ENCODE assay signal across 12 mouse cellular contexts in the genomic region with DNA sequence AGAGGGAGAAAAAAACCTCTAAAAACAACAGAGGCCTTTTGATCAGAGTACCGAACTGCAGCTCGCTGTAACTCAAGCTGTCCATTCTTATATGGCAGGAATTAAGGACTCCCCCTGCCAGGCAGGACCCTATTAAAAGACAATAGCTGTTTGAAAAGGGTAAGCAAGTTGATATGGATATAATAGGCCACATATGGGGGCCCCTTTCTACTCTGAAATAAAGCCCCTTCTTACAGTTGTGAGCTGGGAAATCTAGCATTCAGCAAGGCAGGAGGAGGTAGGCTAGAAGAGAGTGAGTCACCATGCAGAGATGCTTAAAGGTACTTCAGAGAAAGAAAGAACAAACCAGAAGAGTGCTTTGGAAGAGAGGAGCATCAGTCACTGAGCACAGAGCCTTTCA. TPM values are rescaled to one million over a fixed set of nuclear protein-coding genes. Genes with fewer than 3 reads are reported as not detected.
DNase-seq lines count a peak whose midpoint lies in the region; ATAC-seq and TF ChIP-seq lines count a peak whose summit lies in the region.
"Had no signal": no experiment of that assay in that cellular context is flagged by ENCODE, and none has a peak within 500 bp of the region (broad histone marks: within the 10 kb centered on the region; RNA-seq: fewer than 3 reads in every experiment).

No protein-coding gene starts in this region.

- H3K4me2 ChIP-seq in forebrain, embryonic 11.5 days (ENCODE audit: low read depth, low read length, severe bottlenecking) = no peak overlapping the region; the same call in 1 of the 2 replicates
- H3K4me2 ChIP-seq in hindbrain, postnatal 0 days (ENCODE audit: low read depth, low read length) = no peak overlapping the region
- H3K4me2 ChIP-seq: intestine, embryonic 15.5 days had no signal

- H3K4me3 ChIP-seq in forebrain, embryonic 11.5 days (ENCODE audit: low read depth, low read length) = no peak overlapping the region
- no peak overlapping the region for H3K4me3 ChIP-seq in hindbrain, postnatal 0 days (ENCODE audit: low read length)
- no peak overlapping the region for H3K4me3 ChIP-seq in olfactory bulb, adult 2 months (ENCODE audit: insufficient read depth, low read depth, low read length)
- H3K4me3 ChIP-seq: heart, embryonic 10.5 days; intestine, embryonic 15.5 days; left cerebral cortex, adult 2 months had no signal

- peak overlapping the region; percentile 62 for H3K27ac ChIP-seq in forebrain, embryonic 11.5 days (ENCODE audit: low read depth, low read length)
- peak overlapping the region; percentile 55 for H3K27ac ChIP-seq in hindbrain, postnatal 0 days
- peak overlapping the region; percentile 70; the same call in 1 of the 2 replicates for H3K27ac ChIP-seq in olfactory bulb, adult 2 months (ENCODE audit: insufficient read depth, low read depth, low read length)
- H3K27ac ChIP-seq: heart, embryonic 10.5 days; intestine, embryonic 15.5 days; left cerebral cortex, adult 2 months had no signal

- no peaks in the 10 kb centered on the region for H3K36me3 ChIP-seq in forebrain, embryonic 11.5 days (ENCODE audit: control insufficient read depth, insufficient read depth, low read length)
- no peaks in the 10 kb centered on the region for H3K36me3 ChIP-seq in hindbrain, postnatal 0 days (ENCODE audit: insufficient read depth, low read length)
- H3K36me3 ChIP-seq: heart, embryonic 10.5 days; intestine, embryonic 15.5 days had no signal

- DNase-seq in lung, postnatal 36 days = peak; percentile 20
- DNase-seq in lung, postnatal 4 days = no peak
- DNase-seq in forebrain, embryonic 11.5 days (ENCODE audit: low spot score) = peak; percentile 57
- DNase-seq in hindbrain, postnatal 0 days (ENCODE audit: low spot score) = no peak
- no peak for DNase-seq in heart, adult 18-20 months
- no peak for DNase-seq in cerebellum, adult 18-20 months
- DNase-seq: cerebellum, adult 11 months; thymus, postnatal 14 days had no signal

- peaks cover 10% of the 10 kb centered on the region for H3K4me1 ChIP-seq in forebrain, embryonic 11.5 days (replicated peaks; ENCODE audit: control insufficient read depth, insufficient read depth, low read length)
- H3K4me1 ChIP-seq in hindbrain, postnatal 0 days (ENCODE audit: insufficient read depth, low read length) = peaks cover 6% of the 10 kb centered on the region; the same call in 1 of the 2 replicates
- H3K4me1 ChIP-seq in olfactory bulb, adult 2 months (ENCODE audit: control insufficient read depth, insufficient read depth, low read length) = 0 out of 2 replicates have a peak, but pooled peaks cover 2% of the 10 kb centered on the region
- H3K4me1 ChIP-seq: intestine, embryonic 15.5 days had no signal

- H3K27me3 ChIP-seq in forebrain, embryonic 11.5 days (ENCODE audit: control insufficient read depth, insufficient read depth, low read length) = peaks cover 10% of the 10 kb centered on the region; the same call in 1 of the 2 replicates
- no peaks in the 10 kb centered on the region for H3K27me3 ChIP-seq in hindbrain, postnatal 0 days (ENCODE audit: insufficient read depth, low read length)
- H3K27me3 ChIP-seq: intestine, embryonic 15.5 days had no signal

- peak; percentile 93 for ATAC-seq in forebrain, embryonic 11.5 days (replicated peaks; ENCODE audit: low FRiP score)
- no peak for ATAC-seq in hindbrain, postnatal 0 days
- ATAC-seq: intestine, embryonic 15.5 days had no signal

- WGBS in forebrain, embryonic 11.5 days = 0% methylated on average over 2 of the region's 2 CpGs
- 6% methylated on average over 2 of the region's 2 CpGs for WGBS in hindbrain, postnatal 0 days
- WGBS in olfactory bulb, adult 2 months = 27% methylated on average over 2 of the region's 2 CpGs

- no peak for TF ChIP-seq POLR2A in olfactory bulb, adult 2 months (IDR thresholded peaks at IDR 0.05; ENCODE audit: insufficient read depth, low read depth, low read length)

- no peaks in the 10 kb centered on the region for H3K9me3 ChIP-seq in forebrain, embryonic 11.5 days (ENCODE audit: control insufficient read depth, low read length)
- H3K9me3 ChIP-seq in hindbrain, postnatal 0 days (ENCODE audit: low read length) = no peaks in the 10 kb centered on the region
- H3K9me3 ChIP-seq: heart, embryonic 10.5 days; intestine, embryonic 15.5 days had no signal

- no peak overlapping the region for H3K9ac ChIP-seq in forebrain, embryonic 11.5 days (ENCODE audit: low read length)
- no peak overlapping the region for H3K9ac ChIP-seq in hindbrain, postnatal 0 days (replicated peaks; ENCODE audit: low read length)
- H3K9ac ChIP-seq: intestine, embryonic 15.5 days had no signal

- no peak for TF ChIP-seq CTCF in hindbrain, postnatal 0 days (IDR thresholded peaks at IDR 0.05; ENCODE audit: low read depth)
- no peak for TF ChIP-seq CTCF in olfactory bulb, adult 2 months (IDR thresholded peaks at IDR 0.05; ENCODE audit: insufficient read depth, low read depth, low read length)

RNA-seq across cellular contexts. Expression of a gene that starts 44.8 kb away (rescaled TPM):
- 102 and 114 TPM in 2 replicates for polyA plus RNA-seq in forebrain, embryonic 11.5 days (2014; fragmentation: Nextera tagmentation; extraction: Ambion mirVana)
- total RNA-seq in hindbrain, postnatal 0 days (2014; rRNA removed) = 152 and 175 TPM in 2 replicates
- polyA plus RNA-seq in hindbrain, postnatal 0 days (2015; fragmentation: Nextera tagmentation; extraction: Ambion mirVana) = 136 and 141 TPM in 2 replicates
- not detected in 2 replicates for polyA plus RNA-seq in olfactory bulb, adult 2 months (2012; ENCODE audit: insufficient read depth, insufficient read length, low replicate concordance, missing spikeins)
- total RNA-seq in heart, adult 18-20 months (2021) = 10 to 100 TPM in 1 of 2 experiments, 1 to 10 TPM in 1; 7.7 to 14.7 TPM

RNA-seq across cellular contexts. Expression of a gene that starts 57.6 kb away (rescaled TPM):
- 10.2 and 11.3 TPM in 2 replicates for polyA plus RNA-seq in forebrain, embryonic 11.5 days (2014; fragmentation: Nextera tagmentation; extraction: Ambion mirVana)
- total RNA-seq in hindbrain, postnatal 0 days (2014; rRNA removed) = 28.0 and 28.4 TPM in 2 replicates
- polyA plus RNA-seq in hindbrain, postnatal 0 days (2015; fragmentation: Nextera tagmentation; extraction: Ambion mirVana) = 4.9 and 6.7 TPM in 2 replicates
- polyA plus RNA-seq in olfactory bulb, adult 2 months (2012; ENCODE audit: insufficient read depth, insufficient read length, low replicate concordance, missing spikeins) = not detected in 2 replicates
- 10 to 100 TPM in 1 of 2 experiments, 1 to 10 TPM in 1; 9.4 to 10.4 TPM for total RNA-seq in heart, adult 18-20 months (2021)

Comparison
In these comparisons a context has a peak if more than half of its experiments do, and no peak if none do; other contexts are left out.
1. DNase-seq: peak in lung, postnatal 36 days (single experiment) and forebrain, embryonic 11.5 days (single experiment); none in lung, postnatal 4 days (0 of 2), hindbrain, postnatal 0 days (single experiment), heart, adult 18-20 months (0 of 2) and cerebellum, adult 18-20 months (0 of 2).
2. Peak in every context shown above with its lines, with median percentiles within 50 percentile points of each other: H3K27ac ChIP-seq.